Mouse (Mus musculus) bone marrow macrophage, adult 2 months (primary cell): ENCODE measurements around the gene Serpinb3b.
"Not testable (repeated sequence)": the region's sequence is repeated elsewhere in the genome, so short reads cannot be mapped to it uniquely, and the experiment has no call there.

Source experiments
- CTCF ChIP-seq: IDR thresholded peaks from 2 replicates; pipeline ENCODE4 v1.5.1; 2012; ENCODE audit warnings: low read depth, mild to moderate bottlenecking, low read length, moderate library complexity
- POLR2A ChIP-seq: IDR thresholded peaks from 2 replicates; pipeline ENCODE4 v1.6.1; 2012; ENCODE audit warnings: mild to moderate bottlenecking, low read depth, low read length, borderline replicate concordance

- not testable (repeated sequence) for TF ChIP-seq POLR2A, CTCF
Measured at GRCm38 (mm10) chr1:107278261-107278660, at the start of gene Serpinb3b, which contains the start of gene Serpinb3c.
